In the genomic region with DNA sequence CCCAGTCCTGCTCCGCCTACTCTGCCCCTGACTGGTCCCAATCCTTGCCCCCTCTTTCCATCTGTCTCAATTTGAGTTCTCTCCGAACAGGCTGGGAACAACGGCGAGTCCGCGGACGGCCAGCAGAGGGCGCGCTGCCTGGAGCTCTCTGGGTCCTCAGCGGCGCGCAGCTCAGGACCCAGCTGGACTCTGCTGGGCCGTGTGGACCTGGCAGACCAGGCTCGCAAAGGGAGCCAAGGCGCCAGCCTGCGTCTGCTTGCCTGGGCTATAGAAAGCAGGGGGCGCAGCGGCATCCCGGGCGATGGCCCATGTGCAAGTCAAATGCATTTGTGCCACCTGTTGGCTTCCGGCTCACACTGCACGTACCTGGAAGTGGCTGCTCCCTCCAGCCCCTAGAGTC, we compare ENCODE assay signal across 8 mouse cellular contexts.
A peak's percentile ranks its signal among the peaks of the same experiment; 100 is the strongest.
DNase-seq lines count a peak whose midpoint lies in the region; ATAC-seq lines count a peak whose summit lies in the region.

No protein-coding gene starts in this region.

- peak overlapping the region; percentile 12 for H3K4me3 ChIP-seq in intestine, embryonic 14.5 days (ENCODE audit: low read depth, low read length)

- no peak overlapping the region for H3K27ac ChIP-seq in intestine, embryonic 14.5 days (ENCODE audit: low read depth)

- ATAC-seq in intestine, embryonic 14.5 days (replicated peaks; ENCODE audit: low FRiP score, low TSS enrichment, low read depth): peak; percentile 97
- ATAC-seq in megakaryocyte progenitor cell, adult 5-6 weeks (replicated peaks; ENCODE audit: poor library complexity): peak; percentile 92
- ATAC-seq in erythroid progenitor cell, adult 5-6 weeks (replicated peaks; ENCODE audit: low FRiP score, poor library complexity, severe bottlenecking): no peak

- WGBS in intestine, embryonic 14.5 days: under 1% methylated on average over 22 of the region's 22 CpGs

- H3K4me1 ChIP-seq in intestine, embryonic 14.5 days (replicated peaks; ENCODE audit: control insufficient read depth, insufficient read depth, low read length): peaks cover 6% of the 10 kb centered on the region; the same call in 1 of the 2 replicates

- no peaks in the 10 kb centered on the region for H3K9me3 ChIP-seq in intestine, embryonic 14.5 days (ENCODE audit: control insufficient read depth, low read length)

- peak; percentile 78 for DNase-seq in adrenal gland, adult 2 months
- DNase-seq in embryo, embryonic 11 days: peak; percentile 91
- peak; percentile 59 to 62 for DNase-seq in gastrocnemius, postnatal 36 days
- peak; percentile 97 for DNase-seq in intestine, embryonic 14.5 days (ENCODE audit: low spot score)
- peak; percentile 51 to 84 for DNase-seq in left cerebral cortex, postnatal 10 days (ENCODE audit: extremely low spot score in 1 of 2, low spot score in 2 of 2)
- DNase-seq in right cerebral cortex, postnatal 4 days: peak; percentile 88

- H3K4me2 ChIP-seq in intestine, embryonic 14.5 days (ENCODE audit: low read length): peak overlapping the region; percentile 51

- H3K9ac ChIP-seq in intestine, embryonic 14.5 days (ENCODE audit: low read length): peak overlapping the region; percentile 13; the same call in 1 of the 2 replicates

- intact Hi-C loops in gastrocnemius, postnatal 36 days (cut with DNase I): loop anchor here (5.0 kb wide), 2 partner anchors 192 to 247 kb away; no protein-coding TSS in a partner anchor
- intact Hi-C loops in left cerebral cortex, postnatal 10 days (cut with DNase I): loop anchor here (10.0 kb wide), 1 partner anchor 235 kb away; no protein-coding TSS in a partner anchor

- H3K36me3 ChIP-seq in intestine, embryonic 14.5 days (ENCODE audit: control insufficient read depth, insufficient read depth, low read length): no peaks in the 10 kb centered on the region

- H3K27me3 ChIP-seq in intestine, embryonic 14.5 days (replicated peaks; ENCODE audit: control insufficient read depth, insufficient read depth, low read length): no peaks in the 10 kb centered on the region
